9 mouse cellular contexts compared by ENCODE assay signal in the genomic region with DNA sequence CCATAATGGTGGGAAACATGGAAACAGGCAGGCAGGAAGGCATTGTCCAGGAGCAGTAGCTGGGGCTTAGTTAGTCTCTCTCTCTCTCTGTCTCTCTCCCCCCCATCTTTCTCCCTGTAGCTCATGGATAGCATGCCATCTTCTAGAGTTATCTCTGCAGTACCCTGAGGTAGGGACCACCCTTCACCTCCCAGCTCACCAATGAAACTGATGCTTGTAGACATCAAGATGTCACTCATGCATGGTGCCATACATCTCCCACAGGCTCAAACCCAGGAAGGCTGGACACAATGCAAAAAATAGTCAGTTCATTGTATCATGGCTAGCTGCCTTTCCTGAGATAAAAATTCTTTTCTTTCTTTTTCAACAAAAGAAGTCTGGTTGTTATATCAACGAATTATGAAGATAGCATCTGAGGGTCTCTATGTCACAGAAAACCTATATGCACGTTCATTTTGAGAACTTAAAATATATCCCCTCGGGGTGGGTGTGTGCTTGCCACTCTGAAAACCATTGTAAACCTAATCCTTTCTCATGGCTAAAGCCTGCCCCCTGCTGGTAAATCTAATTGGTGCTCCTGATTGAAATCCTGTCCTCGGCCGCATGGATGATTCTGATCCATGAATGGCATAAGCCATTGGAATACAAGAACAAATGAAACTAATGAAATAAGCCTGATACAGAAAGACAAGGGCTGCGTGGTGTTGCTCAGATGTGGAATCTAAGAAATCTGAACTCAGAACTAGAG. TPM values are rescaled to one million over a fixed set of nuclear protein-coding genes. Genes with fewer than 3 reads are reported as not detected.
DNase-seq lines count a peak whose midpoint lies in the region; ATAC-seq and TF ChIP-seq lines count a peak whose summit lies in the region.
"Had no signal": no experiment of that assay in that cellular context is flagged by ENCODE, and none has a peak within 500 bp of the region (broad histone marks: within the 10 kb centered on the region; RNA-seq: fewer than 3 reads in every experiment).

No protein-coding gene starts in this region.

- H3K4me1 ChIP-seq in lung, adult 2 months (ENCODE audit: control insufficient read depth, insufficient read depth, low read length) = no peaks in the 10 kb centered on the region
- H3K4me1 ChIP-seq: neural tube, embryonic 13.5 days had no signal

- no peaks in the 10 kb centered on the region for H3K27me3 ChIP-seq in Patski
- H3K27me3 ChIP-seq: neural tube, embryonic 13.5 days had no signal

- in situ Hi-C loops in Patski (cut with MboI; ENCODE audit: low pct_unique_long_range_greater_than_20kb) = loop anchor here (5.0 kb wide), 2 partner anchors 425 to 820 kb away; no protein-coding TSS in a partner anchor

- POLR2A ChIA-PET in Patski (lab: Charles Lee) = interaction anchor here (0.6 to 1.4 kb wide), 2 partner anchors 341 to 820 kb away, joined by 3 read pairs; no protein-coding TSS in a partner anchor

- no peak for TF ChIP-seq POLR2A in lung, adult 2 months (IDR thresholded peaks at IDR 0.05; ENCODE audit: borderline replicate concordance, extremely low read depth, low read depth, low read length)

- CTCF ChIA-PET in Patski (lab: Charles Lee) = interaction anchor here (0.7 to 3.1 kb wide), 10 partner anchors 11 to 821 kb away, joined by 3 to 10 read pairs (median 4); no protein-coding TSS in a partner anchor

- no peak overlapping the region for H3K27ac ChIP-seq in layer of hippocampus, adult 2 months
- H3K27ac ChIP-seq: neural tube, embryonic 13.5 days had no signal

- peak; percentile 85 for TF ChIP-seq CTCF in Patski (IDR thresholded peaks at IDR 0.05)
- TF ChIP-seq CTCF in layer of hippocampus, adult 2 months (conservative IDR thresholded peaks at IDR 0.05) = peak; percentile 95
- 0 out of 2 replicates have a peak, but pooled peaks have one; percentile 4 for TF ChIP-seq CTCF in lung, adult 2 months (IDR thresholded peaks at IDR 0.05; ENCODE audit: insufficient read depth, low read length)

- DNase-seq in B cell, adult 2 months = peak; percentile 1
- no peak for DNase-seq in Patski (ENCODE audit: low read depth, low spot score)
- peak; percentile 73 to 86 for DNase-seq in cerebellum, postnatal 4 days (ENCODE audit: low spot score in 2 of 2)
- peak; percentile 68 for DNase-seq in gastrocnemius, postnatal 10 days
- DNase-seq in layer of hippocampus, adult 2 months (ENCODE audit: low spot score in 2 of 2) = peak; percentile 82 to 91
- DNase-seq in lung, adult 2 months = peak; percentile 36
- DNase-seq in right cerebral cortex, adult 2 months (ENCODE audit: low spot score in 2 of 2) = peak; percentile 86 to 93
- no peak for DNase-seq in Muller cell, postnatal 12 days (ENCODE audit: inconsistent ontology term)

- ATAC-seq in Patski = no peak

- no peak overlapping the region for H3K4me3 ChIP-seq in layer of hippocampus, adult 2 months
- H3K4me3 ChIP-seq in lung, adult 2 months (replicated peaks; ENCODE audit: extremely low read depth, low read depth, low read length) = no peak overlapping the region
- H3K4me3 ChIP-seq: neural tube, embryonic 13.5 days had no signal

- 6% methylated on average over 6 of the region's 6 CpGs for WGBS in lung, adult 2 months

RNA-seq across cellular contexts. Expression of gene Unc13c, which starts 14.0 kb away (rescaled TPM):
- not detected for polyA plus RNA-seq in Patski (2021)
- under 1 TPM; 0.54 to 0.56 TPM for total RNA-seq in gastrocnemius, postnatal 10 days (2021)
- total RNA-seq in layer of hippocampus, adult 2 months (2021) = 1 to 10 TPM; 6.8 to 7.2 TPM
- polyA plus RNA-seq in lung, adult 2 months (2012; rRNA removed) = 0.01 TPM in 1 of 2 replicates, not detected in the other

Comparison
In these comparisons a context has a peak if more than half of its experiments do, and no peak if none do; other contexts are left out.
1. DNase-seq: peak in B cell, adult 2 months (2 of 2), cerebellum, postnatal 4 days (2 of 2), gastrocnemius, postnatal 10 days (single experiment), layer of hippocampus, adult 2 months (2 of 2), lung, adult 2 months (single experiment) and right cerebral cortex, adult 2 months (2 of 2); none in Patski (single experiment) and Muller cell, postnatal 12 days (single experiment).
2. CTCF ChIP-seq: peak in every context shown above with its lines; median percentile 95 in layer of hippocampus, adult 2 months; 85 in Patski; 4 in lung, adult 2 months.
3. RNA of gene Unc13c, which starts 14.0 kb away (total RNA-seq): 6.8 to 7.2 TPM in layer of hippocampus, adult 2 months; 0.54 to 0.56 TPM in gastrocnemius, postnatal 10 days; every median in the first group is over 4 times any median in the second.